Mouse (Mus musculus): ENCODE results near the gene Nop53. TPM values are rescaled to one million over a fixed set of nuclear protein-coding genes. Genes with fewer than 3 reads are reported as not detected.

Nop53 gene
- total and polyA plus RNA-seq, 3 experiments = 60.0 to 143 (median 117) TPM

- peaks cover 22% of the 10 kb centered on the region for H3K36me3 ChIP-seq (ENCODE audit: control insufficient read depth, insufficient read depth, low read length)
- 6% methylated on average over 12 of the region's 12 CpGs for WGBS
- H3K27ac ChIP-seq = peak overlapping the region; percentile 97
- peak; percentile 92 to 93 for DNase-seq
- no peaks in the 10 kb centered on the region for H3K27me3 ChIP-seq (ENCODE audit: control insufficient read depth, insufficient read depth, low read length)
- intact Hi-C loops (cut with DNase I) = loop anchor here (1.0 kb wide), 2 partner anchors 14 to 29 kb away; no protein-coding TSS in a partner anchor
- TF ChIP-seq CTCF (IDR thresholded peaks at IDR 0.05) (no peak), EP300 (IDR thresholded peaks at IDR 0.05; ENCODE audit: insufficient read depth, low read depth, low read length) (peak; percentile 89), POLR2A (IDR thresholded peaks at IDR 0.05; ENCODE audit: insufficient read depth, low read depth, low read length) (peak; percentile 54)
- H3K4me1 ChIP-seq (ENCODE audit: control insufficient read depth, insufficient read depth, low read length) = peaks cover 22% of the 10 kb centered on the region
- H3K9ac ChIP-seq (ENCODE audit: low read depth, low read length) = peak overlapping the region; percentile 7
- no peaks in the 10 kb centered on the region for H3K79me2 ChIP-seq (replicated peaks; ENCODE audit: control insufficient read depth, insufficient read depth, low read length)
- peak overlapping the region; percentile 58 for H3K4me3 ChIP-seq
Measured at GRCm38 (mm10) chr7:15962311-15963288, 16.7 kb upstream of the Nop53 start.

- WGBS = 52% methylated on average over 7 of the region's 7 CpGs
- DNase-seq = no peak
- Histone ChIP-seq H3K4me1 (ENCODE audit: control insufficient read depth, insufficient read depth, low read length) (peaks cover 24% of the 10 kb centered on the region), H3K79me2 (replicated peaks; ENCODE audit: control insufficient read depth, insufficient read depth, low read length) (no peaks in the 10 kb centered on the region), H3K36me3 (ENCODE audit: control insufficient read depth, insufficient read depth, low read length) (peaks cover 22% of the 10 kb centered on the region), H3K4me3 (peak overlapping the region; percentile 38), H3K27ac (peak overlapping the region; percentile 97), H3K27me3 (ENCODE audit: control insufficient read depth, insufficient read depth, low read length) (no peaks in the 10 kb centered on the region), H3K9ac (ENCODE audit: low read depth, low read length) (peak overlapping the region; percentile 17; the same call in 1 of the 2 replicates)
- no peak for TF ChIP-seq CTCF (IDR thresholded peaks at IDR 0.05)
- no peak for TF ChIP-seq POLR2A (IDR thresholded peaks at IDR 0.05; ENCODE audit: insufficient read depth, low read depth, low read length)
- TF ChIP-seq EP300 (IDR thresholded peaks at IDR 0.05; ENCODE audit: insufficient read depth, low read depth, low read length) = no peak
- intact Hi-C loops (cut with DNase I) = loop anchor here (1.0 kb wide), 2 partner anchors 13 to 28 kb away; no protein-coding TSS in a partner anchor
Measured at GRCm38 (mm10) chr7:15961798-15962197, 15.9 kb upstream of the Nop53 start.

DNA sequence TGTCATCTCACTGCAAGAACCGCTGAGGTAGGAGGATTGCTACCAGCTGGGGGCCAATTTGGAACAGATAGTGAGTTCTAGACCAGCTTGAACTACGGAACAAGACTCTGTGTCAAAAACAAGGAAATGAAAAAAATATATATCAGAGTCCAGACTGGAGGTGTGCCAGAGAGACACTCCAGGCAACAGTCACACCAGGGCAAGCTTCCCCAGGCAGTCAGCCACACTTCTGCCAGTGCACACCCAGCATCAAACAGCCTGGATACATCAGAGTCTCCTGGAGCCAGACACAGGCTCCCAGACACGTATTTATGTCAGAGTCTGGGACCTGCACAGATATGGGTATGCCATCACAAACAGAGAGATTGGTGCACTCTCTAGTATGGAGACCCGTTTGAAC is 15.4 kb upstream of the Nop53 start:
- H3K36me3 ChIP-seq (ENCODE audit: control insufficient read depth, insufficient read depth, low read length) = peaks cover 27% of the 10 kb centered on the region
- intact Hi-C loops (cut with DNase I) = no loop called here
- no peaks in the 10 kb centered on the region for H3K27me3 ChIP-seq (ENCODE audit: control insufficient read depth, insufficient read depth, low read length)
- H3K4me1 ChIP-seq (ENCODE audit: control insufficient read depth, insufficient read depth, low read length) = peaks cover 26% of the 10 kb centered on the region
- H3K4me3 ChIP-seq = peak overlapping the region; percentile 38
- peak overlapping the region; percentile 17 for H3K9ac ChIP-seq (ENCODE audit: low read depth, low read length)
- no peaks in the 10 kb centered on the region for H3K79me2 ChIP-seq (replicated peaks; ENCODE audit: control insufficient read depth, insufficient read depth, low read length)
- no peak for DNase-seq
- H3K27ac ChIP-seq = peak overlapping the region; percentile 97
- WGBS = 16% methylated on average over 4 of the region's 4 CpGs
- TF ChIP-seq CTCF (IDR thresholded peaks at IDR 0.05) = no peak
- no peak for TF ChIP-seq EP300 (IDR thresholded peaks at IDR 0.05; ENCODE audit: insufficient read depth, low read depth, low read length)
- no peak for TF ChIP-seq POLR2A (IDR thresholded peaks at IDR 0.05; ENCODE audit: insufficient read depth, low read depth, low read length)

DNA sequence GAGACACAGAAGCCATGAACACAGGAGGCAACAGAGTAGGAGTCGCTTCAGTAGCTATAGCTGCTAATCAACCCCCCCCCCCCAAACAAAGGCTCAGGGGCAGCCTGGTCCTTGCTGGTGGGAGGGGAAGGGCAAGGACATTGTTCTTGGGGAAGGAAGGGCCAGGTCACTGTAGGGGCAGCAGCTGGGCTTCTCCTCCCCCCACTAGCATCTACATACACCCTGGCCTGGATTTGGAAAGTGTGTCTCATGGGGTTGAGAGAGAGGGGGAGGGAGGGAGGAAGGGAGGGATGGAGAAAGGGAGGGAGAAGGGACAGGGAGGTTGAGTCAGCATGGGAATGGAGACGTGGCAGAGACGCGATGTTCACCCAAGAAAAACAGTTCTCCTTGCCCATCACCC is 14.8 kb upstream of the Nop53 start:
- peaks cover 30% of the 10 kb centered on the region for H3K4me1 ChIP-seq (ENCODE audit: control insufficient read depth, insufficient read depth, low read length)
- H3K27ac ChIP-seq = peak overlapping the region; percentile 97
- H3K79me2 ChIP-seq (replicated peaks; ENCODE audit: control insufficient read depth, insufficient read depth, low read length) = no peaks in the 10 kb centered on the region
- intact Hi-C loops (cut with DNase I) = no loop called here
- no peaks in the 10 kb centered on the region for H3K27me3 ChIP-seq (ENCODE audit: control insufficient read depth, insufficient read depth, low read length)
- DNase-seq = peak in 1 of 2 experiments; percentile 66
- peaks cover 32% of the 10 kb centered on the region for H3K36me3 ChIP-seq (ENCODE audit: control insufficient read depth, insufficient read depth, low read length)
- H3K9ac ChIP-seq (ENCODE audit: low read depth, low read length) = peak overlapping the region; percentile 1; the same call in 1 of the 2 replicates
- WGBS = 19% methylated on average over 4 of the region's 4 CpGs
- TF ChIP-seq POLR2A (IDR thresholded peaks at IDR 0.05; ENCODE audit: insufficient read depth, low read depth, low read length) = peak; percentile 42; the same call in 1 of the 2 replicates
- no peak for TF ChIP-seq CTCF (IDR thresholded peaks at IDR 0.05)
- peak; percentile 83; the same call in 1 of the 2 replicates for TF ChIP-seq EP300 (IDR thresholded peaks at IDR 0.05; ENCODE audit: insufficient read depth, low read depth, low read length)
- peak overlapping the region; percentile 38; the same call in 1 of the 2 replicates for H3K4me3 ChIP-seq

DNA sequence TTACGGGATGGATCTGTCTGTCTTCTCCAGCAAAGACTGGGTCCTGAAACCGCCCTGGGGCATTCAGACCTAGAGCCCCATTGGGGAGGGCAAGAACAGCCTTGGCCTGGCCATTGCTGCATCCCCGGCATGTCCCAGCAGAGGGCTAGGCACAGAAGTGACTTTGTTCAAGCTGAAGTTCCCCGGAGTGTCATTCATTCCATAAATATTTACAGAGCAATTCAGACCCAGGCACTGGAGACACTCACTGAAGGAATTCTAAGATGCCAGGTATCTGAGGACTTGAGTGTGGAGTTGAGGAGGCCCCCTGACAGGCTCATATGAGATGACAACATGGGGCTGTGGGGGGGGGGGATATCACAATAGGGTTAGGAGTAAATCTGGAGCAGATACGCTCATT is 10.3 kb upstream of the Nop53 start:
- no peak for DNase-seq
- Histone ChIP-seq H3K27me3 (ENCODE audit: control insufficient read depth, insufficient read depth, low read length) (no peaks in the 10 kb centered on the region), H3K4me3 (peak overlapping the region; percentile 9; the same call in 1 of the 2 replicates), H3K4me1 (ENCODE audit: control insufficient read depth, insufficient read depth, low read length) (peaks cover 32% of the 10 kb centered on the region), H3K27ac (peak overlapping the region; percentile 88), H3K79me2 (replicated peaks; ENCODE audit: control insufficient read depth, insufficient read depth, low read length) (no peaks in the 10 kb centered on the region), H3K9ac (ENCODE audit: low read depth, low read length) (peak overlapping the region; percentile 40), H3K36me3 (ENCODE audit: control insufficient read depth, insufficient read depth, low read length) (peaks cover 43% of the 10 kb centered on the region)
- TF ChIP-seq CTCF (IDR thresholded peaks at IDR 0.05) = peak; percentile 31; the same call in 1 of the 2 replicates
- TF ChIP-seq POLR2A (IDR thresholded peaks at IDR 0.05; ENCODE audit: insufficient read depth, low read depth, low read length) = no peak
- no peak for TF ChIP-seq EP300 (IDR thresholded peaks at IDR 0.05; ENCODE audit: insufficient read depth, low read depth, low read length)
- WGBS = 37% methylated on average over 5 of the region's 5 CpGs
- intact Hi-C loops (cut with DNase I) = no loop called here

Measured in heart, adult 2 months (tissue).